Mouse (Mus musculus): ENCODE data around the gene Cdh22. TPM values are rescaled to one million over a fixed set of nuclear protein-coding genes. Genes with fewer than 3 reads are reported as not detected.

Gene Cdh22
- polyA plus RNA-seq, 1 experiment = not detected

DNA sequence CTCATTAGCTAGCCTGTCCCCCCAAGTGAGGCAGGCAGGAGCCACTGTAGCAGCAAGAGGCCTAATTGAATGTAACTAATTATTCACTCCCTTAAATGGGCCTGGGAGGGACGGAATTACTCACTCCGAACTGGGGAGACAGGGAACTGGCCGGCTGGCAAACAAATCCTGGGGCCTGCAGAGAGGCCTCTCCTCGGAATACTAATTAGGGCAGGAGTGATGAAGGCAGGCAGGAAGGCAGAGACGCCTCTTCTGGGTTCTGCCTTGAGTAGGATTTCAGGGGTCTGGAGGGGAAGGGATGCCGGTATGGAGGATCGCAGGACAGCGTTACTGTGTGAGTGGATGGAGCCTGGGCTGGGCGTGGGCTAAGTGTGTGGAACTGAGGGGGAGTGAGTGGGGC is 157.6 kb downstream of the Cdh22 start:
- Histone ChIP-seq H3K4me1 (ENCODE audit: control insufficient read depth) (no peaks in the 10 kb centered on the region), H3K9me3 (ENCODE audit: control insufficient read depth, low read length) (no peaks in the 10 kb centered on the region), H3K27me3 (ENCODE audit: control insufficient read depth) (peaks cover 37% of the 10 kb centered on the region), H3K36me3 (ENCODE audit: control insufficient read depth) (no peaks in the 10 kb centered on the region), H3K4me3 (replicated peaks) (no peak overlapping the region)
- TF ChIP-seq TAL1 (IDR thresholded peaks at IDR 0.05; ENCODE audit: low read length) (no peak), GATA1 (IDR thresholded peaks at IDR 0.05; ENCODE audit: low read length) (no peak)

DNA sequence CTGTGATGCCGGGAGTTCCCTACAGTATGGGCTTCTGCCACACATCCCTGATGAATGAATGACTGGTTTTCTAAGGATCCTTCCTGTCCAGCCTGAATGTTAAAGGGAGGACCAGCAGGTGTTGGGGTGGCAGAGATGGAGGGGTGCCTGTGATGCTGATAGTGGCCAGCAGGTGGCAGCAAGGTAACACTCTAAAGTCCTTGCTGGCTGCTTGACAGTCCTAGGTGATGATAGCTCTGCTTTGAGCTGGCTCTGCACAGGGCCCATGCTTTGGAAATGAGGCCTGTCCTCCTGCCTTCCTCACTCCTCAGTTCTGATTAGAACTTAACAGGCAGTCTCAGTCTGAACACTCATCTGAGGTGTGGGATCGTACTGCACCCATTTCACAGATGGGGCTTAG is 159.7 kb downstream of the Cdh22 start:
- H3K36me3 ChIP-seq (ENCODE audit: control insufficient read depth) = no peaks in the 10 kb centered on the region
- TF ChIP-seq TAL1 (IDR thresholded peaks at IDR 0.05; ENCODE audit: low read length) (no peak), GATA1 (IDR thresholded peaks at IDR 0.05; ENCODE audit: low read length) (no peak)
- no peaks in the 10 kb centered on the region for H3K4me1 ChIP-seq (ENCODE audit: control insufficient read depth)
- H3K9me3 ChIP-seq (ENCODE audit: control insufficient read depth, low read length) = no peaks in the 10 kb centered on the region
- no peak overlapping the region for H3K4me3 ChIP-seq (replicated peaks)
- peaks cover 35% of the 10 kb centered on the region for H3K27me3 ChIP-seq (ENCODE audit: control insufficient read depth)

DNA sequence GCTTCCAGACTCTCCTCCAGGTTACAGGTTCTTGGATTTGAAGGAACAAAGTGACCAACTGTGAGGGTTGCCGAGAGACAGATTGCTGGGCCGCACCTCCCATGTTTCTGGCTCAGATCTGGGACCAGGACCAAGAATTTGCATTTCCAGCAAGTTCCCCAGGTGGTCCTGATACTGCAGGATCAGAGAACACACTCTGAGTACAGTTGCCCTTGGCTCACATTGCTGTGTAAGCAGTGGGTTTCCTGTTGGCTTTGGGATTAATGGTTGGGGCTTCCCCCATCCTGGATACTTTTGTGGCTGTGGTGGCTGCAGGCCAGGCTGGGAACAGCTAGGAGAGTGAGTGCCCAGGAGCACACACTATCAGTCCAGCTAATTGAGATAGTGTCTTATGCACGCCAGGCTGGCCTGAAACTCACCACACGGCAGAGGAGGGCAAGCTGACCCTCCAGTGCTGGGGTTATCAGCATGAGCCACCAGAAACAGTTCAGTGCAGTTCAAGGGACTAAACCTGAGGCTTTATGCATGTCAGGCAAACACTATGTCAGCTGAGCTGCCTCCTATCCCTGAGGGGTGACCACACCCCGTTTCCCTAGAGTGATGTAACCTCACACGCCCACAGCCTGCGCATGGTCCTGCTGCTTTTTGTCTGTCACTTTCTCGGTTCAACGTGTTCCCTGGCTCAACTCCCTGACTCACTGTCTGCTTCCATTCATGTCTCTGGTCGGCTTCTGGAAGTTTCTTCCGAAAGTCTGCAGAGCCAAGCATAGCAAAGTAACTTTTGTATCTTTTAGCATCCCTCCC is 160.4 kb downstream of the Cdh22 start:
- Histone ChIP-seq H3K9me3 (ENCODE audit: control insufficient read depth, low read length) (no peaks in the 10 kb centered on the region), H3K36me3 (ENCODE audit: control insufficient read depth) (no peaks in the 10 kb centered on the region), H3K4me3 (replicated peaks) (no peak overlapping the region), H3K4me1 (ENCODE audit: control insufficient read depth) (no peaks in the 10 kb centered on the region), H3K27me3 (ENCODE audit: control insufficient read depth) (peaks cover 35% of the 10 kb centered on the region)
- TF ChIP-seq GATA1 (IDR thresholded peaks at IDR 0.05; ENCODE audit: low read length) (no peak), TAL1 (IDR thresholded peaks at IDR 0.05; ENCODE audit: low read length) (no peak)

DNA sequence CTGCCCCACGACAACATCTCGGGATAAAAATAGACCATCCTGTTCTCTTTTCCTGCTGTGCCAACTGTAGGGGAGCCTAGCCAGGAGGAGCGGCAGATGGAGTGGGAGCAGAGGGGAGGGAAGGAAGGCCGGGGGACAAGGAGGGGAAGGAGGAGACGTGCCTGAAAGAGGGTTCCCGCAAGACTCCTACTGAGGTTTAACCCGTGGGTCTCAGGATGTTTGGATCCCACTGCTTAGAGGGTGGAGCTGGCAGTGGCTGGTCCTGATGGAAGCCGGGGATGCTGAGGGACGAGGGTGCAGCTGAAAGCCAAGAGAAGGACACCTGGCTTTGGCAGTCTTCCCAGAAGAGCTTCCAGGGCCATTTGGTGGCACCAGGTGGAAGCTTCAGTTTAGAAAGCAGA is 161.3 kb downstream of the Cdh22 start:
- TF ChIP-seq GATA1 (IDR thresholded peaks at IDR 0.05; ENCODE audit: low read length) (no peak), TAL1 (IDR thresholded peaks at IDR 0.05; ENCODE audit: low read length) (no peak)
- Histone ChIP-seq H3K36me3 (ENCODE audit: control insufficient read depth) (no peaks in the 10 kb centered on the region), H3K4me1 (ENCODE audit: control insufficient read depth) (no peaks in the 10 kb centered on the region), H3K9me3 (ENCODE audit: control insufficient read depth, low read length) (no peaks in the 10 kb centered on the region), H3K4me3 (replicated peaks) (no peak overlapping the region), H3K27me3 (ENCODE audit: control insufficient read depth) (peaks cover 34% of the 10 kb centered on the region)

DNA sequence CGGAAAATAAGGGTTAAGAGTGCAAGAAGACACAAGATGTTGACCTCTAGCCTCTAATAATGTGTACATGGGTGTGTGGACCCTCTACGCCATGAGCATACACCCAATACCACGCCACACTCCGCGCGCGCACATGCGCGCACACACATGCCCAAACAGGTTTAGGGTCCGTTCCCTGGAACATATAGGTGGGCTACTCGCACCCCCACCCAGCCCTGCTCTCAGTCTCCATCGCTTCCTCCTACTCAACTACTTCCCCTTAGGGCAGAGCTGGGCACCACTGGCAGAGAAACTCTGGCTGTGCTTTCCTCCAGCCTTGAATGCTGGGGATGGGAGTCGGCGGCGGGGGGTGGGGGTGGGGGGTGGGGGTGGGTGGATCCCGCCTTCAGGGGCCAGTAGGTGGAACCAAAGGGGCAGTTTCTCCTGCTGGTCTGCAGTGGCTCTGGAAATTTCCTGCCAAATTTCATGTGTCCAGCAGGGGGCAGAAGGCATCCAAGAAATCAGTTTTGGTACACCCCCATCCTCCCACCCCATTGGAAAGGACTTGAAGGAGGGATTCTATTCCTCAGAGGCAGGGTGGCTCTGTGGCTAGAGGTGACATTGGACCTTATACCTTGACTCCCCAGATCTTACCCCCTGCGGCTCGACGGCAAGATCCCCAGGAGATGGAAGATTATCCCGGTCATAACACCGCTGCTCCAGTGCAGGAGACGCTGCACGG is 164.4 kb downstream of the Cdh22 start:
- Histone ChIP-seq H3K4me3 (replicated peaks) (no peak overlapping the region), H3K36me3 (ENCODE audit: control insufficient read depth) (no peaks in the 10 kb centered on the region), H3K9me3 (ENCODE audit: control insufficient read depth, low read length) (no peaks in the 10 kb centered on the region), H3K4me1 (ENCODE audit: control insufficient read depth) (no peaks in the 10 kb centered on the region), H3K27me3 (ENCODE audit: control insufficient read depth) (peaks cover 10% of the 10 kb centered on the region; the same call in 1 of the 2 replicates)
- TF ChIP-seq GATA1 (IDR thresholded peaks at IDR 0.05; ENCODE audit: low read length) = no peak
- no peak for TF ChIP-seq TAL1 (IDR thresholded peaks at IDR 0.05; ENCODE audit: low read length)

DNA sequence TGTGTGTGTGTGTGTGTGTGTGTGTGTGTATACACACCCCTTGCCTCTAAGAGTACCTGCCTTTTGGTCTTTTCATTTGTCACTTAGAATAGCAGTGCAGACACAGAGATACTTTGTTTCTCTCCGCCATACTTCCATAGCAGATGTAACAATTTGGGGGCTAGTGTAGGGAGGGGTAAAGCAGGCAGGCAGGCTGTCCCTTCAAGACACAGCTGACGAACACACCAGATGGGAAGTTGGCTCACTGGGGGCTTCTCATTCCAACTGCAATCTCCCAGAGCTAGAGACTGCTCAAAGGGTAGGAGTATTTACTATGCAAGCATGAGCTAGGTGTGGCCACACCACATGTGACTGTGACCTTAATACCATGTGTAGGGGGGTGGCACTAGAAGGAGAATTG is 165.8 kb downstream of the Cdh22 start:
- no peaks in the 10 kb centered on the region for H3K9me3 ChIP-seq (ENCODE audit: control insufficient read depth, low read length)
- H3K4me3 ChIP-seq (replicated peaks) = no peak overlapping the region
- H3K4me1 ChIP-seq (ENCODE audit: control insufficient read depth) = no peaks in the 10 kb centered on the region
- TF ChIP-seq GATA1 (IDR thresholded peaks at IDR 0.05; ENCODE audit: low read length) (no peak), TAL1 (IDR thresholded peaks at IDR 0.05; ENCODE audit: low read length) (no peak)
- no peaks in the 10 kb centered on the region; the same call in 1 of the 2 replicates for H3K36me3 ChIP-seq (ENCODE audit: control insufficient read depth)
- H3K27me3 ChIP-seq (ENCODE audit: control insufficient read depth) = peaks cover 10% of the 10 kb centered on the region; the same call in 1 of the 2 replicates

DNA sequence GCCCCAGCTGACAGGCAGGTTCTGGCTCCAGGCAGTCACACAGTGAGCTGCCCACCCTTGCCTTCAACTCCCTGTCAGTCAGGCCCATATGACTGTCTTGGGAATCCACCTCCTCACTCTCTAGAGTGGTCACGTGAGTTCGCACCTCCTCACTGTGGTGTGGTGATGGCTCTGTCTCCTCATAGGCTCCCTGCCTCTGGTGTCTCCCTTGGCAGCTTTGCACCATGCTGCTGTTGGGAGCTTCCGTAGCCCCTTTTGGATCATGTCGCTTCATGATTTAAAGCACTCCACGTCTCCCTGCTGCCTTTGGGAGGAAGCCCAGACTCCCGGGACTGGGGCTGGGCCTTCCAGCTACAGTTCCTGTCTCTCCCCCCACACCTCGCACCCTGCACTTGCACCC is 170.2 kb downstream of the Cdh22 start:
- no peaks in the 10 kb centered on the region for H3K9me3 ChIP-seq (ENCODE audit: control insufficient read depth, low read length)
- H3K4me1 ChIP-seq (ENCODE audit: control insufficient read depth) = no peaks in the 10 kb centered on the region
- TF ChIP-seq GATA1 (IDR thresholded peaks at IDR 0.05; ENCODE audit: low read length) = no peak
- TF ChIP-seq TAL1 (IDR thresholded peaks at IDR 0.05; ENCODE audit: low read length) = no peak
- H3K4me3 ChIP-seq (replicated peaks) = no peak overlapping the region
- H3K36me3 ChIP-seq (ENCODE audit: control insufficient read depth) = no peaks in the 10 kb centered on the region; the same call in 1 of the 2 replicates
- H3K27me3 ChIP-seq (ENCODE audit: control insufficient read depth) = no peaks in the 10 kb centered on the region

DNA sequence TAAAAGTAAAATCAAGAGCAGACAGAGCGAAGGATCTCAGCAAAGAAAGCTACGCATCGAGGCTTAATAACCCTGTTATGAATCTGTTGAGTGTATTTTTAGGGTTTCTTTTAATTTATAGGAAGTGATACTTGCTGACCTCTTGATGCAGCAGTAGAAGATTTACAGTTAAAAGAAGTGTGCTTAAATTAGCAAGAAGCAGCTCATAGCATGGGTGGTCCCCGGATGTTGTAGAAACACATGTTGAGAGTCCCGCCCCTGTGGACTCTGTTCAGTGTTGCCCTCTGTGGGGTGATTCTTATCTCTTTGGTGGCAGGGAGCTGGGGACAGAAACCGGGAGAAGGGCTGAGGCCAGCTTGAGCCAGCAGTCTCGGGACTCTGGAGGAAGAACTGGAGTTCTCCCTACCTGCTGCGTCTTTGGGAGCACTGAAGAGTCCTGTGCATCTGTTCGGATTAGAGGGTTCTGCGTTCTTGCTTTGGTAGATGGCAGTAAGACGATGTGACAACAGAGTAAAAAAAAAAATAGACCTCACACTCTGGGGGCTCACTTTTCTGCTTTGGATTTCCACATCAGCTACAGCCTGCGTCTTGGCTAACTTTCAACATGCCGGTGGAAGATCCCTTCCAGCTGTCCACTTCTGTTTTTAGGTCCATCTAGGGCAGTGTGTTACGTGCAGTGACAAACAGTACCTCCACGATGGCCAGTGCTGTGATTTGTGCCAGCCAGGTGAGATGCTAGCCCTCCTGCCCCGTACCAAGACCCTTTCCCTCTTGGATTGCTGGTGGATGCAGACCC is 172.8 kb downstream of the Cdh22 start:
- Histone ChIP-seq H3K9me3 (ENCODE audit: control insufficient read depth, low read length) (no peaks in the 10 kb centered on the region), H3K4me3 (replicated peaks) (no peak overlapping the region), H3K27me3 (ENCODE audit: control insufficient read depth) (peaks cover under 1% of the 10 kb centered on the region; the same call in 1 of the 2 replicates), H3K4me1 (ENCODE audit: control insufficient read depth) (no peaks in the 10 kb centered on the region), H3K36me3 (ENCODE audit: control insufficient read depth) (no peaks in the 10 kb centered on the region; the same call in 1 of the 2 replicates)
- TF ChIP-seq GATA1 (IDR thresholded peaks at IDR 0.05; ENCODE audit: low read length) = no peak
- TF ChIP-seq TAL1 (IDR thresholded peaks at IDR 0.05; ENCODE audit: low read length) = no peak

Other genes with a start within 250 kb of the Cdh22 start
- gene Ncoa5, start 200.0 kb downstream of the Cdh22 start, polyA plus RNA-seq (2012) = 1.7 and 1.8 TPM in 2 replicates
- 0.02 TPM in 1 of 2 replicates, not detected in the other for gene Cd40, start 179.2 kb downstream of the Cdh22 start, polyA plus RNA-seq (2012)
- not detected in 2 replicates for gene 1700025C18Rik, start 144.1 kb downstream of the Cdh22 start, polyA plus RNA-seq (2012)
- 2.5 TPM in 2 replicates for gene Slc35c2, start 53.0 kb upstream of the Cdh22 start, polyA plus RNA-seq (2012)
- 0.78 and 0.94 TPM in 2 replicates for gene Elmo2, start 91.6 kb upstream of the Cdh22 start, polyA plus RNA-seq (2012)
- not detected in 2 replicates for gene Zfp663, start 133.9 kb upstream of the Cdh22 start, polyA plus RNA-seq (2012)
- 0.01 TPM in 1 of 2 replicates, not detected in the other for gene Zfp334, start 153.4 kb upstream of the Cdh22 start, polyA plus RNA-seq (2012)
- gene Ocstamp, start 165.6 kb upstream of the Cdh22 start, polyA plus RNA-seq (2012) = 0.01 TPM in 1 of 2 replicates, not detected in the other
- gene Slc13a3, start 238.4 kb upstream of the Cdh22 start, polyA plus RNA-seq (2012) = 0.02 and 0.03 TPM in 2 replicates

All from erythroblast, embryonic 14.5 days (primary cell).